In genomic region chr19:3742716-3743115, GRCm38 (mm10) we compare ENCODE assay signal across 12 mouse cellular contexts. TPM values are rescaled to one million over a fixed set of nuclear protein-coding genes. Genes with fewer than 3 reads are reported as not detected.
DNase-seq lines count a peak whose midpoint lies in the region; ATAC-seq lines count a peak whose summit lies in the region.
"Had no signal": no experiment of that assay in that cellular context is flagged by ENCODE, and none has a peak within 500 bp of the region (broad histone marks: within the 10 kb centered on the region; RNA-seq: fewer than 3 reads in every experiment).

No protein-coding gene starts in this region.

- H3K9ac ChIP-seq in lung, embryonic 16.5 days (ENCODE audit: low read length), result no peak overlapping the region
- 0 out of 2 replicates have a peak overlapping the region, but pooled peaks have one; percentile 27 for H3K9ac ChIP-seq in embryonic facial prominence, embryonic 13.5 days
- no peak overlapping the region; the same call in 1 of the 2 replicates for H3K9ac ChIP-seq in hindbrain, embryonic 16.5 days (ENCODE audit: low read depth, low read length)
- no peak overlapping the region for H3K9ac ChIP-seq in neural tube, embryonic 15.5 days (replicated peaks)

- H3K27ac ChIP-seq in lung, embryonic 16.5 days (ENCODE audit: low read length), result peak overlapping the region; percentile 22; the same call in 1 of the 2 replicates
- peak overlapping the region; percentile 45 for H3K27ac ChIP-seq in embryonic facial prominence, embryonic 13.5 days
- H3K27ac ChIP-seq in hindbrain, embryonic 16.5 days (ENCODE audit: low read depth, low read length), result peak overlapping the region; percentile 57
- peak overlapping the region; percentile 73 for H3K27ac ChIP-seq in neural tube, embryonic 15.5 days (replicated peaks)
- H3K27ac ChIP-seq: macrophage had no signal

- H3K4me3 ChIP-seq in lung, embryonic 16.5 days (ENCODE audit: low read length), result no peak overlapping the region
- H3K4me3 ChIP-seq in embryonic facial prominence, embryonic 13.5 days, result no peak overlapping the region
- H3K4me3 ChIP-seq in hindbrain, embryonic 16.5 days (ENCODE audit: low read length), result no peak overlapping the region
- peak overlapping the region; percentile 5; the same call in 1 of the 2 replicates for H3K4me3 ChIP-seq in neural tube, embryonic 15.5 days (replicated peaks)

- no peak for DNase-seq in lung, postnatal 10 days
- no peak for DNase-seq in kidney, adult 18-20 months
- DNase-seq in urinary bladder, postnatal 10 days (ENCODE audit: low spot score), result no peak
- DNase-seq: adrenal gland, adult 2 months; gastrocnemius, postnatal 36 days; heart, postnatal 14 days; thymus, postnatal 25 days had no signal

- 38% methylated on average over 4 of the region's 4 CpGs for WGBS in lung, embryonic 16.5 days
- WGBS in embryonic facial prominence, embryonic 13.5 days, result 48% methylated on average over 4 of the region's 4 CpGs
- 25% methylated on average over 4 of the region's 4 CpGs for WGBS in hindbrain, embryonic 16.5 days
- 35% methylated on average over 4 of the region's 4 CpGs for WGBS in neural tube, embryonic 15.5 days

- H3K4me1 ChIP-seq in lung, embryonic 16.5 days (replicated peaks; ENCODE audit: control insufficient read depth, insufficient read depth, low read length), result peaks cover 4% of the 10 kb centered on the region; the same call in 1 of the 2 replicates
- peaks cover 6% of the 10 kb centered on the region for H3K4me1 ChIP-seq in embryonic facial prominence, embryonic 13.5 days
- H3K4me1 ChIP-seq in hindbrain, embryonic 16.5 days (ENCODE audit: control insufficient read depth, insufficient read depth, low read depth, low read length), result peaks cover 5% of the 10 kb centered on the region
- H3K4me1 ChIP-seq in neural tube, embryonic 15.5 days, result peaks cover 19% of the 10 kb centered on the region

- H3K36me3 ChIP-seq in lung, embryonic 16.5 days (ENCODE audit: control insufficient read depth, insufficient read depth, low read length), result no peaks in the 10 kb centered on the region
- H3K36me3 ChIP-seq in embryonic facial prominence, embryonic 13.5 days, result no peaks in the 10 kb centered on the region
- no peaks in the 10 kb centered on the region for H3K36me3 ChIP-seq in hindbrain, embryonic 16.5 days (ENCODE audit: control insufficient read depth, insufficient read depth, low read length)
- no peaks in the 10 kb centered on the region for H3K36me3 ChIP-seq in neural tube, embryonic 15.5 days

- no peak for ATAC-seq in lung, embryonic 16.5 days (ENCODE audit: low read depth)
- no peak for ATAC-seq in embryonic facial prominence, embryonic 13.5 days (ENCODE audit: insufficient number of reproducible peaks, insufficient read depth, low FRiP score, low TSS enrichment, low read depth)
- ATAC-seq in hindbrain, embryonic 16.5 days, result peak; percentile 40; the same call in 1 of the 2 replicates
- peak; percentile 39; the same call in 1 of the 2 replicates for ATAC-seq in neural tube, embryonic 15.5 days (ENCODE audit: low FRiP score)

- no peaks in the 10 kb centered on the region for H3K9me3 ChIP-seq in lung, embryonic 16.5 days (ENCODE audit: control insufficient read depth, low read length)
- H3K9me3 ChIP-seq in embryonic facial prominence, embryonic 13.5 days, result no peaks in the 10 kb centered on the region
- no peaks in the 10 kb centered on the region for H3K9me3 ChIP-seq in hindbrain, embryonic 16.5 days (ENCODE audit: control insufficient read depth, low read length)
- no peaks in the 10 kb centered on the region for H3K9me3 ChIP-seq in neural tube, embryonic 15.5 days (replicated peaks)

- no peaks in the 10 kb centered on the region for H3K27me3 ChIP-seq in lung, embryonic 16.5 days (ENCODE audit: control insufficient read depth, insufficient read depth, low read depth, low read length)
- no peaks in the 10 kb centered on the region for H3K27me3 ChIP-seq in embryonic facial prominence, embryonic 13.5 days
- no peaks in the 10 kb centered on the region for H3K27me3 ChIP-seq in hindbrain, embryonic 16.5 days (replicated peaks; ENCODE audit: control insufficient read depth, insufficient read depth, low read length)
- no peaks in the 10 kb centered on the region for H3K27me3 ChIP-seq in neural tube, embryonic 15.5 days (replicated peaks)

- H3K4me2 ChIP-seq in lung, embryonic 16.5 days (ENCODE audit: low read depth, low read length), result no peak overlapping the region
- no peak overlapping the region for H3K4me2 ChIP-seq in embryonic facial prominence, embryonic 13.5 days
- H3K4me2 ChIP-seq in hindbrain, embryonic 16.5 days (ENCODE audit: low read length), result peak overlapping the region; percentile 33
- peak overlapping the region; percentile 68 for H3K4me2 ChIP-seq in neural tube, embryonic 15.5 days

RNA-seq across cellular contexts. Expression of gene Kmt5b, which starts 24.5 kb away (rescaled TPM):
- polyA plus RNA-seq in lung, embryonic 16.5 days (2015; fragmentation: Nextera tagmentation; extraction: Ambion mirVana), result 28.1 and 29.5 TPM in 2 replicates
- 34.1 and 36.0 TPM in 2 replicates for polyA plus RNA-seq in embryonic facial prominence, embryonic 13.5 days (2015; fragmentation: Nextera tagmentation; extraction: Ambion mirVana)
- 32.4 and 41.3 TPM in 2 replicates for polyA plus RNA-seq in hindbrain, embryonic 16.5 days (2015; fragmentation: Nextera tagmentation; extraction: Ambion mirVana)
- polyA plus RNA-seq in neural tube, embryonic 15.5 days (2015; fragmentation: Nextera tagmentation; extraction: Ambion mirVana), result 38.3 and 39.5 TPM in 2 replicates

RNA-seq across cellular contexts. Expression of gene 1810055G02Rik, which starts 34.6 kb away (rescaled TPM):
- polyA plus RNA-seq in lung, embryonic 16.5 days (2015; fragmentation: Nextera tagmentation; extraction: Ambion mirVana), result 28.3 and 32.4 TPM in 2 replicates
- polyA plus RNA-seq in embryonic facial prominence, embryonic 13.5 days (2015; fragmentation: Nextera tagmentation; extraction: Ambion mirVana), result 47.5 and 47.6 TPM in 2 replicates
- 42.1 and 44.8 TPM in 2 replicates for polyA plus RNA-seq in hindbrain, embryonic 16.5 days (2015; fragmentation: Nextera tagmentation; extraction: Ambion mirVana)
- polyA plus RNA-seq in neural tube, embryonic 15.5 days (2015; fragmentation: Nextera tagmentation; extraction: Ambion mirVana), result 35.1 and 36.5 TPM in 2 replicates

RNA-seq across cellular contexts. Expression of gene Lrp5, which starts 56.4 kb away (rescaled TPM):
- 7.4 and 7.8 TPM in 2 replicates for polyA plus RNA-seq in lung, embryonic 16.5 days (2015; fragmentation: Nextera tagmentation; extraction: Ambion mirVana)
- 7.3 and 7.9 TPM in 2 replicates for polyA plus RNA-seq in embryonic facial prominence, embryonic 13.5 days (2015; fragmentation: Nextera tagmentation; extraction: Ambion mirVana)
- polyA plus RNA-seq in hindbrain, embryonic 16.5 days (2015; fragmentation: Nextera tagmentation; extraction: Ambion mirVana), result 1.3 and 1.5 TPM in 2 replicates
- 1.2 and 2.1 TPM in 2 replicates for polyA plus RNA-seq in neural tube, embryonic 15.5 days (2015; fragmentation: Nextera tagmentation; extraction: Ambion mirVana)

Comparison
In these comparisons a context has a peak if more than half of its experiments do, and no peak if none do; other contexts are left out.
1. ATAC-seq: peak in hindbrain, embryonic 16.5 days (single experiment) and neural tube, embryonic 15.5 days (single experiment); none in lung, embryonic 16.5 days (single experiment) and embryonic facial prominence, embryonic 13.5 days (single experiment).
2. H3K27ac ChIP-seq: peak in every context shown above with its lines; median percentile 73 in neural tube, embryonic 15.5 days; 57 in hindbrain, embryonic 16.5 days; 45 in embryonic facial prominence, embryonic 13.5 days; 22 in lung, embryonic 16.5 days.
3. H3K4me2 ChIP-seq: peak in hindbrain, embryonic 16.5 days (single experiment) and neural tube, embryonic 15.5 days (single experiment); none in lung, embryonic 16.5 days (single experiment) and embryonic facial prominence, embryonic 13.5 days (single experiment).